Mouse (Mus musculus) thymus, adult 2 months (tissue): ENCODE measurements at regions not wholly inside any gene's neighbourhood (a gene's known extent, or its start where the extent isn't known, plus 50 kb on each side); places are given as distances from the start of the nearest gene placed in this dataset.

Experiments used
- CTCF ChIP-seq: fragments of 200-500 bp; IDR thresholded peaks from 2 replicates; pipeline ENCODE4 v1.5.1; 2012; ENCODE audit warnings: mild to moderate bottlenecking, control low read depth, low read length, moderate library complexity, borderline replicate concordance; ENCODE audit not compliant: control insufficient read depth, poor library complexity, insufficient read depth; ENCODE audit errors: extremely low read depth
- POLR2A ChIP-seq: fragments of 200-500 bp; IDR thresholded peaks from 2 replicates; pipeline ENCODE4 v1.6.1; 2012; ENCODE audit warnings: mild to moderate bottlenecking, low read length, control low read depth, moderate library complexity; ENCODE audit not compliant: control insufficient read depth, poor library complexity, insufficient read depth; ENCODE audit errors: extremely low read depth

DNA sequence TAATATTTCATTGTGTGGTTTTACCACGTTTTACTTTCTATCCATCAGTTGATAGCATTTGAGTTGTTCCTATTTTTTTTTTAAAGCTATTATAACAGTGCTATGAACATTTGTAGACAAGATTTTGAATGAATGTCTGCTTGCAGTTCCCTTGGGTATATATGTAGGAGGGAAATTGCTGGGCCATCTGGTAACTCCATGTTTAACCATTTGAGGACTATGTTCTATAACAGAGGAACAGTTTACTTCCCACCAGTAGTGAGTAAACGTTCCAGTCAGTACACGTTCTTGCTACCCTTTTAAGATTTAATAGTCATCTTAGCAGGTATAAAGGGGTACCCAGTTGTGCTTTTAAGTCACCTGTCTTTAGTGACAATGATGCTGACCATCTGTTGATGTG is 213.2 kb downstream of the Icos start:
- TF ChIP-seq POLR2A (no peak), CTCF (no peak)
